Mouse (Mus musculus) liver, embryonic 14.5 days (tissue): ENCODE results near the gene Tmed2. TPM values are rescaled to one million over a fixed set of nuclear protein-coding genes. Genes with fewer than 3 reads are reported as not detected.

Experiments
- ATAC-seq: fragments of 200-750 bp; cut with Nextera tagmentation; 2 replicates; pipeline ENCODE4 v1.8.0; 2017; ENCODE audit warnings: moderate number of reproducible peaks, mild to moderate bottlenecking, moderate library complexity; ENCODE audit not compliant: insufficient read depth
- DNase-seq, 3 experiments: peaks; one replicate each; pipeline ENCODE4 v3.0.0-alpha.2; 2012 to 2013; ENCODE audit warnings: low read depth in 3 of 3, low spot score in 3 of 3
- H3K27ac ChIP-seq: fragments of 300-500 bp; sonication (generic); 2 replicates; pipeline ENCODE4 v1.5.1; 2014; ENCODE audit warnings: moderate library complexity, mild to moderate bottlenecking, control low read depth, inconsistent platforms
- H3K27me3 ChIP-seq: fragments of 300-500 bp; sonication (generic); 2 replicates; pipeline ENCODE4 v1.6.1; 2014; ENCODE audit warnings: mild to moderate bottlenecking, low read length, moderate library complexity; ENCODE audit not compliant: control insufficient read depth, insufficient read depth
- H3K36me3 ChIP-seq: fragments of 300-500 bp; sonication (generic); replicated peaks from 2 replicates; pipeline ENCODE4 v1.6.1; 2014; ENCODE audit warnings: low read depth; ENCODE audit not compliant: control insufficient read depth, insufficient read depth
- H3K4me1 ChIP-seq, 2 experiments: fragments of 200-500 bp in 1 of 2; fragments of 300-500 bp in 1 of 2; sonication (generic) in 1 of 2; replicated peaks; 2 replicates each; pipeline ENCODE4 v1.6.1; 2012 to 2014; ENCODE audit warnings: antibody characterized with exemption in 1 of 2, inconsistent platforms in 1 of 2, low read length in 1 of 2; ENCODE audit not compliant: control insufficient read depth in 2 of 2, insufficient read depth in 2 of 2
- H3K4me2 ChIP-seq: fragments of 300-500 bp; sonication (generic); 2 replicates; pipeline ENCODE4 v1.6.1; 2014; ENCODE audit warnings: low read depth, mild to moderate bottlenecking, control low read depth, moderate library complexity
- H3K4me3 ChIP-seq, 2 experiments: fragments of 200-500 bp in 1 of 2; fragments of 300-500 bp in 1 of 2; sonication (generic) in 1 of 2; 2 replicates each; pipeline ENCODE4 v1.5.1; 2012 to 2014; ENCODE audit warnings: low read depth in 2 of 2, low read length in 2 of 2, mild to moderate bottlenecking in 2 of 2, control low read depth in 1 of 2, inconsistent platforms in 1 of 2, moderate library complexity in 1 of 2; ENCODE audit not compliant: insufficient read depth in 1 of 2
- H3K9ac ChIP-seq: fragments of 300-500 bp; sonication (generic); replicated peaks from 2 replicates; pipeline ENCODE4 v1.6.1; 2014; ENCODE audit warnings: mild to moderate bottlenecking, control low read depth, moderate library complexity
- H3K9me3 ChIP-seq: fragments of 300-500 bp; sonication (generic); 2 replicates; pipeline ENCODE4 v1.6.1; 2016; ENCODE audit warnings: low read length, mixed read lengths; ENCODE audit not compliant: control insufficient read depth
- CTCF ChIP-seq: IDR thresholded peaks from 2 replicates; pipeline ENCODE4 v1.5.1; 2016; ENCODE audit warnings: antibody characterized with exemption, low read depth, control low read depth
- EP300 ChIP-seq: IDR thresholded peaks from 2 replicates; pipeline ENCODE4 v1.6.1; 2016; ENCODE audit warnings: antibody characterized with exemption, low read depth
- WGBS: fragments of 180-500 bp; shearing (Covaris S2); extraction: QIAGEN DNeasy Blood & Tissue Kit; methylation state at CpG from one replicate; pipeline ENCODE4 v1.1.7; 2014; ENCODE audit not compliant: insufficient replicate concordance; 5-methylcytosine and 5-hydroxymethylcytosine counted together
- polyA plus RNA-seq, 2 experiments: library from polyadenylated mRNA; depleted of rRNA in 1 of 2; stranded (reverse) in 1 of 2; unstranded in 1 of 2; fragments of >200 nt; fragmentation: Nextera tagmentation in 1 of 2; extraction: Ambion mirVana in 1 of 2; gene quantifications; 2 replicates each; pipeline versions ENCODE4 v1.2.1 to v1.2.3; 2012 to 2014

Tmed2 gene
- polyA plus RNA-seq, 2 experiments: 99.9 to 328 TPM

DNA sequence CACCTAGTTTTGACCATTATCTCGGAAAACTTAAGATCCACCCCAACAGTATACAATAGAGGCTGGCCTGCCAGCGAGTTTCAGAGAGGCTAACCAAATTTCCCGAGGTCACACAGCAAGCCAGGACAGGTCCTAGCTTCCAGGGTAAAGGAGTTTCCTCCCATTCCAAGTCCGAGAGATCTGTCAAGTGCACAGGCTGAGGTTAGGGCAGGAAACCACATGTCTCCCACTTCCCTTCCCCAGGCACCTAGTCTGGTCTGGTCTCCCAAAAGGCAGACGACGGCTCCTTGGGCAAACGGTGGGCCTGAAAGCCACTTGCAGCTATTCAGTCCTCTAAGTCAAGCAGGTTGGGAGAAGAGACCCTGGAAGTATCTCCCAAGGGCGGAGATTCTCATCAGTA is 10.8 kb upstream of the Tmed2 start:
- peaks cover 35% of the 10 kb centered on the region for H3K27me3 ChIP-seq
- H3K27ac ChIP-seq: no peak overlapping the region
- no peak overlapping the region for H3K4me3 ChIP-seq

DNA sequence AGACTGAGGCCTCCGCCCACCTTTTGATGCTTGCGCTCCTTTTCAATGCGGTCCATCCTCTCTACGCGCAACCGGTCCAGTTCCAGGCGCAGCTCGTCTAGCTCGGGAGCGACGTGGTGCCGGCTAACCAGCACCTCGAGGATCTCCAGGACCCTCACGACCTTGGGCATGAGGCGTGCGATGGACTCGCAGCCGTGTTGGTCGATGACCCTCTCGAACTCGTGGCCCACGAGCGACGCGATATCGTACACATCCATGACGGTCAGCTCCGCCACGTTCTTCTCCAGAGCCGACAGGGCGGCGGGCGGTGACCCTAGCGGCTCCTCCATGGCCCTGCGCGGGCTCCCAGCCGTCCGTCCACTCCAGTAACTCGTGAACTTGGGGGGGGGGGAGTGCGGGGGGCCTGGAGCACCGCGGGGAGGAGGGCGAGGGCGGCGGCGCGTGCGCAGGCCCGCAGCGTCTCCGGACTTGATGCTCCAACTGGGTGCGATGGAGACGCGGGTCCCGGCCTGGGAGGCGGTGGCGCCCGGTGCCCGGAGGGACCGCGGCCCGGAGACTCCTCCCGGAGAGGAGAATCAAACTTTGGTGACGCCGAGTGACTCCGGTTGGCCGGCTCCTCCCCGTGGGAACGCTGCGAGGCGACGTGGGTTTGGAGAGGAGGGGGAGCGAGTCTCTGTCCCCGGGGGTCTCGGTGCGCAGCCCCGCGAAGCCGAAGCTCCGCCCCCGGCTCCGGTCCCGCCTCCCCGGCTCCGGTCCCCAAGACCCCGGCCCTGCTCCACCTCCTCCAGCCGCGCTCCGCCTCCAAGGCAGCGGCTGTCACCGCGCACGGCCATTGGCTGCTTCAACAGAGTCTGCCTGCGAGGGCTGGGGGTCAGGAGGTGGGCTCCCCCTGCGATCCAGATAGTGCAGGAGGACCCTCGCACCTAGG is 9.6 kb upstream of the Tmed2 start, which contains the start of gene Rilpl1:
Gene Rilpl1, minus strand, starts transcription at position 737 of the 928 bp plus-strand sequence.
- Histone ChIP-seq H3K4me3 (peak within 1 kb of the TSS; percentile 51 to 61), H3K27me3 (peaks cover 35% of the 10 kb centered on the region), H3K4me1 (peaks cover 5 to 11% of the 10 kb centered on the region in 2 experiments), H3K9ac (no peak within 1 kb of the TSS), H3K4me2 (peak within 1 kb of the TSS; percentile 76), H3K27ac (no peak within 1 kb of the TSS), H3K36me3 (no peaks in the 10 kb centered on the region), H3K9me3 (no peaks in the 10 kb centered on the region)
- DNase-seq: no peak
- WGBS: under 1% methylated on average over 94 of the region's 96 CpGs
- peak; percentile 42; the same call in 1 of the 2 replicates for ATAC-seq
- TF ChIP-seq EP300: no peak
- no peak for TF ChIP-seq CTCF

More for the DNA sequence above, 10.8 kb upstream of the Tmed2 start:
- Histone ChIP-seq H3K4me1 (peaks cover 0 to 5% of the 10 kb centered on the region in 2 experiments; a peak in 2 of 4 replicates), H3K36me3 (no peaks in the 10 kb centered on the region), H3K4me2 (no peak overlapping the region), H3K9me3 (no peaks in the 10 kb centered on the region), H3K9ac (no peak overlapping the region)
- ATAC-seq: no peak
- DNase-seq: no peak
- TF ChIP-seq CTCF: no peak
- WGBS: 19% methylated on average over 8 of the region's 8 CpGs

DNA sequence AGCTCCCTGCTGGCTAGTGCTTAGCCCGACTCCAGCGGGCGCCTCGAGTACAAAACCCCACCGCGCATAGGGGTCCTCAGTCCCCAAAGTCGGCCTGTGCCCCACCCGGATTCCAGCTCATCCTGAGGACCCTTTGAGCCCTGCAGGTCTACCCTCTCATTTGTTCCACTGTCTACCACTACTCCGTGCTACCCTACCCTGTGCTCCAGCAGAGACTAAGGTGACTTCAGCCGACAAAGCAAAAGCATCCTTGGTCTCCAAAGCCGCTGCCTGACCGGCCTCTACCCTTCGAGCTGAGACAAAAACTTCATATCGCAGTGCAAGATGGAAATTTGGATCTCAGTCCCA is 8.9 kb upstream of the Tmed2 start:
- H3K4me3 ChIP-seq: peak overlapping the region; percentile 51 to 61
- WGBS: 18% methylated on average over 14 of the region's 14 CpGs
- no peak for DNase-seq
- peaks cover 5 to 11% of the 10 kb centered on the region in 2 experiments for H3K4me1 ChIP-seq
- H3K27me3 ChIP-seq: peaks cover 35% of the 10 kb centered on the region
- no peak for ATAC-seq
- no peaks in the 10 kb centered on the region for H3K36me3 ChIP-seq
- no peak overlapping the region for H3K9ac ChIP-seq
- H3K27ac ChIP-seq: no peak overlapping the region
- no peak for TF ChIP-seq EP300
- no peak for TF ChIP-seq CTCF
- no peaks in the 10 kb centered on the region for H3K9me3 ChIP-seq
- peak overlapping the region; percentile 76 for H3K4me2 ChIP-seq

DNA sequence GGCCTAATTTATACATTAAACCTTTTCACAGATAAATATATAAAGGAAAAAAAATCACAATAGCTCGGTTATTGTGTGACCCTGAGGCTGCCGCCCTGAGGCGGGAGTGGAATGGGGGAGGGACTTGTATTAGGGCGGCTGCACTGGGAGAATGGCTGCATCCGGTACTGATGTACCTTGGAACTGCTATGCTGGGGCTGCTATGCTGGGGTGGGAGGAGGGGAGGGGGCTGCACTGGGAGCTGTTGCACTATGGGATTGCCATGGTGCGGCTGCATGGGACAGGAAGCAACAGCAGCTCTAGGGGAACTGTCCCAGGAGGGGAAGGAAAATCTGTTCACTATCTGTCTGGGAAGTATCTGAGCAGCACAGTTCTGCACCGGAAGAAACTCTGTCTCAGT is 8.0 kb upstream of the Tmed2 start:
- no peak overlapping the region for H3K27ac ChIP-seq
- DNase-seq: no peak

DNA sequence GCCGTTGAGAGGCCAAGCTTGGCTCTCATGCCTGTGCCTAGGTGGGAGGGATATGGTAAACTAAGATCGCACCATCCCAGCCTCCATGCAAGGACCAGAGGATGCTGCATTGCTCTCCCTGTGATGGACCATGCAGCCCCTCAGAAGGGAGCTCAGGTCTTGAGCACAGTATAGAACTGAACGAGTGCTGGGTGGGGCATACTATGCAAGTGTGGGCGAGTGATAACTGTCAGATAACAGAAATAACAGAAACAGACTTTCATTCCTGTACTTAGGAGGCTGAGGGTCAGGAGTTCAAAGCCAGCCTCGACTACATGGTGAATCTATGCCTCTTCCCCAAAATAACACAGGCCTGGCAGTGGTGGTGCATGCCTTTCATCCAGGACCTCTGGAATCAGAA is 5.5 kb upstream of the Tmed2 start:
- H3K4me3 ChIP-seq: no peak overlapping the region
- H3K36me3 ChIP-seq: no peaks in the 10 kb centered on the region
- DNase-seq (no peak), ATAC-seq (no peak)
- WGBS: 40% methylated on average over 5 of the region's 5 CpGs
- no peak for TF ChIP-seq CTCF
- peak; percentile 20; the same call in 1 of the 2 replicates for TF ChIP-seq EP300
- H3K4me1 ChIP-seq: peaks cover 9 to 14% of the 10 kb centered on the region in 2 experiments
- H3K27ac ChIP-seq: no peak overlapping the region
- H3K9me3 ChIP-seq: no peaks in the 10 kb centered on the region
- H3K9ac ChIP-seq: no peak overlapping the region; the same call in 1 of the 2 replicates
- H3K4me2 ChIP-seq: no peak overlapping the region
- peaks cover 21% of the 10 kb centered on the region for H3K27me3 ChIP-seq

More for the DNA sequence above, 8.0 kb upstream of the Tmed2 start:
- Histone ChIP-seq H3K4me1 (peaks cover 5 to 11% of the 10 kb centered on the region in 2 experiments), H3K4me2 (no peak overlapping the region), H3K9ac (no peak overlapping the region), H3K36me3 (no peaks in the 10 kb centered on the region), H3K4me3 (no peak overlapping the region), H3K27me3 (peaks cover 35% of the 10 kb centered on the region), H3K9me3 (no peaks in the 10 kb centered on the region)
- WGBS: 16% methylated on average over 7 of the region's 7 CpGs
- peak; percentile 38; the same call in 1 of the 2 replicates for ATAC-seq
- TF ChIP-seq EP300 (no peak), CTCF (no peak)
